13 mouse cellular contexts compared by ENCODE assay signal in the genomic region with DNA sequence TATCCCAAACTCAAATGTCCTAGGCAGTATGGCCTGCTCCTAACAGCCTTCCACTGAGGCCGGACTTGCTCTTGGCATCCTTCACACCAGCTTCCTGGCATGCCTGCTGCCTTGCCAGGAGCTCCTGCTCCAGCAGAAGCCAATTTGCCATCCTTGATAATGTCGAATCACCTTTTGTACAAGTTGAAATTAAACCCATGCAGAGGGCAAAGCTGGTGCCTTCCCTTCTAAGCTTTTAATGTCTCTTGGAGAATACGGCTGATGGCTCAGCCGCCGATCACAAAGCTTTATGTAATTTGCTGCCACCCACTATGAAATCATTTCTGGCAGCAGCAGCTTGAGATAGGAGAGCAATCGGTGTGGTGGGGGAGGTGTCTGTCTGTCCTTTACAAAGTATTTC. TPM values are rescaled to one million over a fixed set of nuclear protein-coding genes. Genes with fewer than 3 reads are reported as not detected.
DNase-seq lines count a peak whose midpoint lies in the region; TF ChIP-seq lines count a peak whose summit lies in the region.
"Had no signal": no experiment of that assay in that cellular context is flagged by ENCODE, and none has a peak within 500 bp of the region (broad histone marks: within the 10 kb centered on the region; RNA-seq: fewer than 3 reads in every experiment).

No protein-coding gene starts in this region.

- no peak overlapping the region for H3K4me3 ChIP-seq in left cerebral cortex, adult 2 months
- H3K4me3 ChIP-seq: limb, embryonic 15.5 days had no signal

- peak; percentile 63 to 83 for DNase-seq in frontal cortex, adult 2 months (ENCODE audit: extremely low spot score in 1 of 2, low spot score in 1 of 2)
- DNase-seq in frontal cortex, postnatal 14 days (ENCODE audit: low spot score in 2 of 2) = no peak
- DNase-seq in MN1 (ENCODE audit: low spot score) = peak; percentile 63
- peak; percentile 71 to 76 for DNase-seq in cerebellum, postnatal 10 days
- peak in 1 of 2 experiments; percentile 56 for DNase-seq in left cerebral cortex, adult 2 months (ENCODE audit: extremely low spot score in 1 of 2, low spot score in 2 of 2)
- DNase-seq in lung, adult 18-20 months = no peak
- no peak for DNase-seq in lung, postnatal 4 days
- no peak for DNase-seq in adrenal gland, postnatal 25 days
- DNase-seq: adrenal gland, adult 2 months; lung, postnatal 14 days had no signal

- peak overlapping the region; percentile 90 for H3K27ac ChIP-seq in left cerebral cortex, adult 2 months
- H3K27ac ChIP-seq: hindbrain, postnatal 0 days; kidney, postnatal 0 days; limb, embryonic 15.5 days had no signal

- no peak for TF ChIP-seq CTCF in left cerebral cortex, adult 2 months (IDR thresholded peaks at IDR 0.05)

- intact Hi-C loops in left cerebral cortex, adult 2 months (cut with DNase I) = loop anchor here (2.0 to 10.0 kb wide), 2 partner anchors 57 to 395 kb away; no protein-coding TSS in a partner anchor

RNA-seq across cellular contexts. Expression of a gene that starts 4.7 kb away (rescaled TPM):
- polyA plus RNA-seq in frontal cortex, adult 2 months (2012; rRNA removed) = 32.8 and 33.6 TPM in 2 replicates
- 10 to 100 TPM; 48.7 to 51.4 TPM for total RNA-seq in left cerebral cortex, adult 2 months (2021)
- total RNA-seq in adrenal gland, postnatal 25 days (2021) = 16.1 and 21.9 TPM in 2 replicates

RNA-seq across cellular contexts. Expression of a gene that starts 30.8 kb away (rescaled TPM):
- 874 and 1,481 TPM in 2 replicates for polyA plus RNA-seq in frontal cortex, adult 2 months (2012; rRNA removed)
- total RNA-seq in left cerebral cortex, adult 2 months (2021) = 100 to 1,000 TPM; 490 to 507 TPM
- 182 and 239 TPM in 2 replicates for total RNA-seq in adrenal gland, postnatal 25 days (2021)

RNA-seq across cellular contexts. Expression of a gene that starts 37.2 kb away (rescaled TPM):
- 352 and 451 TPM in 2 replicates for polyA plus RNA-seq in frontal cortex, adult 2 months (2012; rRNA removed)
- total RNA-seq in left cerebral cortex, adult 2 months (2021) = 100 to 1,000 TPM; 384 to 423 TPM
- 81.5 and 159 TPM in 2 replicates for total RNA-seq in adrenal gland, postnatal 25 days (2021)

RNA-seq across cellular contexts. Expression of a gene that starts 57.2 kb away (rescaled TPM):
- polyA plus RNA-seq in frontal cortex, adult 2 months (2012; rRNA removed) = 1,770 and 2,382 TPM in 2 replicates
- total RNA-seq in left cerebral cortex, adult 2 months (2021) = 100 to 1,000 TPM; 848 to 875 TPM
- 6.4 and 8.0 TPM in 2 replicates for total RNA-seq in adrenal gland, postnatal 25 days (2021)

Comparison
In these comparisons a context has a peak if more than half of its experiments do, and no peak if none do; other contexts are left out.
1. DNase-seq: peak in frontal cortex, adult 2 months (2 of 2), MN1 (single experiment) and cerebellum, postnatal 10 days (2 of 2); none in frontal cortex, postnatal 14 days (0 of 2), lung, adult 18-20 months (0 of 2), lung, postnatal 4 days (0 of 2) and adrenal gland, postnatal 25 days (single experiment).